Mouse (Mus musculus): ENCODE data around the gene Cd19.
A peak's percentile ranks its signal among the peaks of the same experiment; 100 is the strongest.

The Cd19 gene

GRCm38 (mm10) chr7:126377278-126378158 is 37.2 kb downstream of the Cd19 start, which contains the start of gene Spns1:
Spns1 (minus strand) TSS chr7:126377450.
- DNase-seq, result peak; percentile 95

GRCm38 (mm10) chr7:126376903-126377277 is 37.8 kb downstream of the Cd19 start:
- peak; percentile 19 for DNase-seq

- DNase-seq, result no peak
These were observed 39.7 kb downstream of the Cd19 start for GRCm38 (mm10) chr7:126375012-126375411.

GRCm38 (mm10) chr7:126374526-126374925 is 40.2 kb downstream of the Cd19 start:
- DNase-seq, result no peak

GRCm38 (mm10) chr7:126373007-126373406 is 41.7 kb downstream of the Cd19 start:
- DNase-seq, result no peak

GRCm38 (mm10) chr7:126369393-126369792 is 45.3 kb downstream of the Cd19 start, which contains the start of gene Lat:
Lat (minus strand) TSS chr7:126369570.
- peak; percentile 38 for DNase-seq

- DNase-seq, result no peak
These were observed 46.3 kb downstream of the Cd19 start for GRCm38 (mm10) chr7:126368367-126368766.

- DNase-seq, result no peak
These were observed 47.1 kb downstream of the Cd19 start for GRCm38 (mm10) chr7:126367636-126368035.

GRCm38 (mm10) chr7:126363038-126363437 is 51.7 kb downstream of the Cd19 start:
- no peak for DNase-seq

- DNase-seq, result no peak
These were observed 55.6 kb downstream of the Cd19 start for GRCm38 (mm10) chr7:126359049-126359448.
